Mouse (Mus musculus): ENCODE measurements around the gene Ctf1.
A peak's percentile ranks its signal among the peaks of the same experiment; 100 is the strongest.

Gene Ctf1

DNA sequence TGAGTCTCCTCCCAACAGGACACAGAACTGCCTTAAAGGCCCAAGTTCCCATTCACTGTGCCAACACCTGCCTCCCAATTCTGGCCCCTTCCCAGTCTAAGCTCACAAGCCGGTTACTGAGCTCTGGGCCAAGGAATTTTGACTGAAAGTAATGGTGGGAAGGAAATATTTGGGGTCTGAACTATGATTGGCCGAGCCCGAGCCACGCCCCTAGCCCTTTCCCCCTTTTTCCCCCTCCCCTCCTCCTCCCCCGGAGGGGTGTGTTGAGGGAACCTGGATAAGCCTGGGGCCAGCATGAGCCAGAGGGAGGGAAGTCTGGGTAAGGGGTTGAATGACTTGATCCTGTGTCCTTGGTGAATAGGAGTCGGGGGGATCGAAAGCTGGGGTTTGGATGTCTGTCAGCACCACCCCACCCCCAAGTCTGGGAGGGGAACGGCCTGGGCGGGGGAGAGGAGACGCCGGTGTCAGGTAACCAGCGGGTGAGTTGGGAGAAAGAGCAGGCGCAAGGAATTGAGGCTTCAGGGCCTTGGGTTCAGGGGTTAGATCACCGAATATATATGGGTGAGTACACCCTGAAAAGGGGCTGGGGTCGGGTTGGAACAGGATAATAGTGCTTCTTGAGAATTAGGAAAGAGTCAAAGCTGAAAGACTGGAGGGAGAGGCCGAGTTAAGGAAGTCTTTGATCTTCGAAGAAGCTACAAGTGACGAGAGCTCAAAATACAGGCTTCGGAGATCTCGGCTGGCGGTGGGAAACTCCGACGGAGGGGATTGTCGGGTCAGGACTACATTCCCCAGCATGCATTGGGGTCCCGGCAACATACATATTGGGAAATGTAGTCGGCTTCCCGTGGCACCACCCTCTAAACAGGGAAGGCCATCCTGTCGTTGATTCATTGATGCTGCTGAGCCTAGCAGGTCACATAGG is at the start of gene Ctf1:
Gene Ctf1, plus strand, starts transcription at position 276 of the 925 bp plus-strand sequence.
- DNase-seq (ENCODE audit: low read depth) = peak; percentile 65

DNA sequence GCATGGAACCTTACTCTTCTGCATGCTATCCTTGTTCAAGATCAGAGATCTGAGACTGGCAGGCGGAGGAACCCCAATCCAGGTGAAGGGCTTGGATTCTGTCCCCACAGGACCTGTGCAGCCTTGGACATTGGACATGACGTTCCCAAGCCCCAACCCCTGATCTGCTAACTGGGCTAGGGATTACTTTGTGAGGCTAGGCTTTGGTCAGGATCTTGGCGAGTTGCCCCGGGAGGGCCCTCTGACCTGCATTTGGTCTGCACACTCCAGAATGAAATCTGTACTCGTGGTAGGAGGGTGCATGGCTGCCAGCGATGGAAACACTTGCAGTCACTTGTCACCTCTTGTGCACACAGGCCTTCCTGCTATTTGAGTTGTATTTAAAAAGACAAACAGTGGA is 49.6 kb upstream of the Ctf1 start:
- DNase-seq (ENCODE audit: low read depth) = no peak

DNA sequence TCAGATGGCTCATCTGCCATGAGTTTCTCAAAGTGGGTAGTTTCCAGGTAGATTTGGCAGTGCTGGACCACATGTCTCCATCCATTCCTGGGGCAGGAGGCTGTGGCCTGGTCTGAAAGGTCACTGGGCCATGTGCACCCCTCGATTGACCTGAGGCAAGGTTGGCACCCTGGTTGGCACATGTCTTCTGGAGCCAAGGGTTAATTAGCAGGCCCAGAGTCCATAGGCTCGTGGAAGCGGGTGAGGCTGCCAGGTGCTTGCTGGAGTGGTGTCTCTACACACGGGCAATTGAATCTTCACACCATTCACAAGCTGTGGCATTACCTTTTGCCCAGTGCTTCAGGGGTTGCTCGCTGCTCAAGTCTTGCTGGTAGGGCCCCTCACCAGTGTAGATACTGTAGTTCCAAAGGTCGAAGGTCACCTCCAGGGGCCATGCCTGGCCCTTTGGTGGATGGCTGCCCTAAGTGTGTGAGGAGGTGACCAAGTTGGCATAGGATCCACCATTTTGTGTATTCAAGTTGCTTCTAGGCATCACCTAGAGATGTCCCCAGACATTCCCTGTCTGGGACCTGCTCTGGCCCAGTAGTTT is 46.4 kb upstream of the Ctf1 start:
- DNase-seq (ENCODE audit: low read depth) = no peak

DNA sequence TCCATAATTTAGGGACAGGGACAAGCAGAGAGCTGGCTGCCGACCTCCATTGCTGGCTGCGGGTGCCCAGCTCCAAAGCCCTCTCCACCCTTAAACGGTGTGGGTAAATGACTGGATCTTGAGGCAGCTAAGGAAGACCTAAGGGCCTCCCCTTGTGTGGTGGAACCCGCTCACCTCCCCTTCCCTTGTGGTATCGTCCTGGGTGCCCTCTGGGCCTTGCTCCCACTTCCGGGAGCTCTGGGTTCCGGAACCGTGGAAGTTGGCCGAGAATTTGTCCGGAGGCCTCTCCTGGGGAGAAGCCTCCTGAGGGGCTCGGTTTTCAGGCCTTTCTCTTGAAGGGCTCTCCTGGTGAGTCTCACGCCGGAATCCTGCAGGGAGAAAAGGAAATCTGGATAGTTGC is 45.9 kb upstream of the Ctf1 start:
- no peak for DNase-seq (ENCODE audit: low read depth)

DNA sequence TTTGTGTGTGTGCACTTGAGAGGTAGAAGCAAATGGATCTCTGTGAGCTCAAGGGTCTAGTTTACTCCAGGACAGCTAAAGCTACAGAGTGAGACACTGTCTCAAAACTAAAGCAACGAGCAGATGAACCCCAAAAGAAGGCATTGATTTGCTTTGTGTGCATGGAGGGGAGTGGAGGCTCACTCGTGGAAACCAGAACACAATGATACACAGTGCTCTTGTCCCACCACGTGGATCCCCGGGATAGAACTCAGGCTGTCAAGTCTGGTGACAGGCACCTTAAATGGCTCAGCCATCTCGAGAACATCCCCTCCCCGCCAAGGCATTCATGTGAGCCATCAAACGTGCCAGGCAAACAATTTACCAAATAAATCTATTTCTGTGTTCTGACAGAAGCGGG is 45.4 kb upstream of the Ctf1 start:
- no peak for DNase-seq (ENCODE audit: low read depth)

DNA sequence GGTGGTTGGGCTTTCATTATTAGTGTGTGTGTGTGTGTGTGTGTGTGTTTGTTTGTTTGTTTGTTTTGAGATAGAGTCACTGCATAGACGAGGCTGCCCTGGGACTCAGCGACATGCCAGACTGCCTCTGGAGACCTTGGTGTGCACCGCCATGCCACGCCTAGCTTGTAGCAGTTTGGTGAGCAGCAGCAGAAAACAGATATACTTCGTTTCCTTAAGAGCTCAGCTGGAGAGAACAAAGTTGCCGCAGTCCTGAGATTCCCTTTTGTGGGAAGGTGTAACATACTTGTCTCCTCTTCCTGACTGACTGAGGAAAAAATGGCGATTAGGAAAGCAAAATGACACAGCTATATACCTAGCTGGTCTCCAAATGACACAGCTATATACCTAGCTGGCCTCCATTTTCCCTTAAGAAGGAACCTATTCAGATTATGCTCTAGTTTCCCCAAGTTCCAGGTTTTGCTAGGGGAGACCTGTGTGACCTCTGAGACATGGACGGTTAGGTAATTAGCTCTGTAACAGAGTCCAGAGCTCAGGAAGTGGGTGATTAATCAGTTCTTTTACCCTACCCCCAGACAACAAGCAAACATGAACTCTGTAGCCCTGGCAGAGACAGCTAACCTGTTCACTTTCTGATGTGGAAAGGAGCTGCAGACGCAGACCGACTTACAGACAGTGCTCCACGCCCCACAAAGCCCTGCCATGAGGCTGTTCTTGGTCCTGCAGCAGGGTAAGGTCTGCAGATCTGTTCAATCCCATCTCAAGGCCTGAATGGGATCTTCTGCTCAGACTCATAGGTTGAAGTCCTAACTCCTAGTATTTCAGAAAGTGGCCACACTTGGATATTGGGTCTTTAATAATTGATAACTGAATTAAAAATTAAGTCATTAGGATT is 40.4 kb upstream of the Ctf1 start:
- DNase-seq (ENCODE audit: low read depth) = no peak

DNA sequence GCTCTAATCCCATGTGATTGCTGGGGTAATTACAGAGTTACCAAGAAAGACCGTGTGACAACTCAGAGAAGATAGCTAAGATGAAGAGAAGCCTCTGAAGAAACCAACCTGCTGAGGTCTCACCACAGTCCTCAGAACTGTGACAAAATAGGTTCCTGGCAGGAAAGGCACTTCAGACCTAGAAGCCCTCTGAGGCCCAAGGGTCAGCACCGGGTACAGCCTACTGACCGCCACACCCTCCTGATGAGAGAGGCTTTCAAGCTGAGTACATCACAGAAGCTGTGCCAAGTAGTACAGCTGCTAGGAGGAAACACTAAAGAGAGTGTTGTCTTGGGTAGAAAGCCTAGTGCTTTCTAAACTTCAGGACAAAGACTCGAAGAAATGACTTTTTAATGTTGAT is 39.8 kb upstream of the Ctf1 start:
- DNase-seq (ENCODE audit: low read depth) = no peak

DNA sequence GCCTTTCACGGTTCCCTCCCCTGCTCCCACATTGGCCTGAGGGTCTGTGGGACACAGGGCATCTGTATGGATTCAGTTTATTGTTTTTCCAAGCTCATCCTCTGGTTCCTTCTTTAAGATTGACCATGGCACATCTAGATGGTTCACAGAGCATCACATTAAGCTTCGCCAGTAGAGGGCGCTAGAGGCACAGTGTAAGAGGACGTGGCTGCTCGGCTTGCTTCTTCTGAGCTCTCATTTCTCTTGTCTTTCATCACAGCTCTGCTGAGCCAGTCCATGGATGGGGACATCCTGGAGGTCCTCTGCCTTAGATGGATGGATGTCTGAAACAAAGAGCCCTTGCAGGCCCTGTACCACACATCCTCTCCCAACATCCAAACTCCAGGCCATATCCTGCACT is 37.6 kb upstream of the Ctf1 start:
- DNase-seq (ENCODE audit: low read depth) = peak; percentile 91

DNA sequence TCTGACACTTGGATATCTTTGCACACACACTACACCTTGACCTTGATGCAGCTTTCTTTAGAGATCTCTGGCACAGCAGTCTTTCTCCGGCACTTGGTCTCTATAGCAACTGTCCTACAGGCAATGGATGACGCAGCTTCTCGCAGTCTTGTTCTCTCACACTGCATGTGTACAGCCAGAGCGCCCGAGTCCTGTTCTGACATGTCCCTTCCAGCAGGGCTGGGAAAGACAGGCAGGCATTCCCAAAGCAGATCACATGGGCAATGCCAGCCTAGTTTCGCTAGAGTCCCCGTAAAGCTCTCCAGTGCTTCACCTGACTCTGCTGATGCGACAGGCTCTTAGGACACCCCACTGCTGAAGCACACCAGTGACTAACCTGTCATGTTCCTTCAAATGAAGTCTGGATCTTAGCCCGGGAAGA is 37.1 kb upstream of the Ctf1 start:
- DNase-seq (ENCODE audit: low read depth) = no peak

DNA sequence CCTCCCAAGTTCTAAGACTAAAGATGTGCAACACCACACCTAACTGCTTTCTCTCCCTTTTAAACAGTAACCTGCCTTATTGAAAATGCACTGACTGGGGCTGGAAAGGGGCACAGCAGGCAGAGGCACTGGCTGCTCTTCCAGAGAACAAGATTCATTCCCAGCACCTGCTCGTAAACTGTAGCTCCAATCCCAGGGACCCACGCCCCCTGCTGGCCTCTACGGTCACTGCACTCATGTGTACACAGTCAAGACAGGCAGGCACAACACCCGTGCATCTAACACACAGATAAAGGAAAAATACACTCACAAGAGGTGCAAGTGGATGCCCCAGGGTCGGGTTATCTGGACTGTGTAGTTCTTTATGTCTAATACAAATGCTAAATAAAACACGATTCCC is 35.5 kb upstream of the Ctf1 start:
- peak; percentile 74 for DNase-seq (ENCODE audit: low read depth)

DNA sequence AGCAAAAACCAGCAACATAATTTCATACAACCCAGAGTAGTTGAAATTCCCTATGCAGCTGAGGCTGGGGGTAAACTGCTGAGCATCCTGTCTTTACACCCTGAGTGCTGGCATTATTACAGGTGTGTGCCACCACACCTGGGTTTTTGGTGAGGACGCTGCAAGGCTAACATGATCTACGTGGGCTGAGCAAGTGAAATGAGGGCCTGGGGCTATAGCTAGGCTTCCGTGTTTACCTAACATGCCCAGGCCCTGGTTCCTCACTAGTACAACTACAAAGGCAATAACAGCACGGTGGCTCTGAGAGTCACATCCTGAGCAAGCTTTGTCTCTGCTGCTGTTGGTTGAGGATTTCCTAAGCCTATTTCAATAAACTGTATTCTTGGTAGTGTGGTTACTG is 34.9 kb upstream of the Ctf1 start:
- no peak for DNase-seq (ENCODE audit: low read depth)

DNA sequence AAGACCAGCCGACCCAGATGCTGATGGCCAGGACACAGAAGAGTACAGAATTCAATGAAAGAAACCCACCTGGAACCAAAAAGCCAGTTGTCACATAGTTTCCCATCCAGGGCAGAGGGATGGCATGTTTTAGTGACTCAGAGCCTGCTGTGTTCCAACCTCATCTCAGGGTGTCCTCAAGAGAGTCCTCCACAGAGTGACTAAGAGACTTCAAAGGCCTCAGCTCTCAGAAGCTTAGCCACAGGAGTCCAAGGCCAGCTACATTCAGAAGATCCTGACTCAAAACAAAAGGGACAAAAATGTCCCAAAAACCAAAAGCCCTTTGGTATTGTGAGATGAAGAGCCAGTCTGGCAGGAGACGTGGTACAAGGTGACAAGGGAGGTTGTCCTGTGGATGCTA is 33.7 kb upstream of the Ctf1 start:
- no peak for DNase-seq (ENCODE audit: low read depth)

DNA sequence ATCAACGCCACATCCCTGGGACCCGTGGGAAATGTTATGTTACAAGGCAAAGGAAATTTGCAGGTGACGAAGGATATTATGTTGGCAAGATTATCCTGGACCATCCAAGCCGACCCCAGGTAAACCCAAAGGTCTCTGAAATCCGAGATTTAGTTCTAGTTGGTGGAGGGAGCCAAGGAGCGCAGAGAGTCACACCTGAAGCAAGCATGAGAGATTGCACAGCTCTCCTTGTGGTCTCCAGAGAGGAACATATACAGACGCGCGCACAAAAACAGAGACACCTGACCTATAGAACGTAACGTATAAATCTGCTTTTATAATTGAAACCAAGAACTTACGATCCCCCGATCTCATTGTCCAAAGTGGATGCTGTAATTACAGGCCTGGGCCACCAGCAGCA is 32.0 kb upstream of the Ctf1 start:
- no peak for DNase-seq (ENCODE audit: low read depth)

DNA sequence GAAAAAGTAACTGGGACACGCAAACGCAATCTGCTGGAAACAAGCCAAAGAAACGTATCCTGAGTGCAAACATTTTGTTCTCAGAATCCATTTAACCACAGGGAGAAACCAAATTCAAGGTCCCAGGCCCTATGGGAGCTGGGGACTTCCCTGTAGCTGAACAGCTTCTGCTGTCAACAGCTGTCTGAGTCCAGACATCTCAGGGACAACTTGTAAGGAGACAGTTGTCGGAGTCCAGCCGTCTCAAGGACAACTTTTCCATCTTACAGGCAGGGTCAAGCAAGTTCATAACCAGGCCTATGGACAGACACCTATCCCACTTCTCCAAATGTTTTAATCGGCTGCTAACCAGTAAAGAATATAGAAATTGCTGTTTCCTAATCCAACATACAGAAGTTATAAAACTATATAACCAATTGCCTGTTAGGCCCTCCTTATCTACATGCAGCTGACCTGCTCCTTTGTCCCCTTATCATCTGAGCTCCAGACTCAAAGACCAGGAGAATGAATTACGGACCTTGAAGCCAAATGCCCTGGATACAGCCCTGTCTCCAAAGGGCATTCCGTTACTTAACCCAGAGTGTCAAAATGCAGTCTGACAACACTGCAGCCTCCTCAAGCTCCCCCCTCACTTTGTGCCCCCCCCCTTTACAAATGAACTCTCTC is 30.5 kb upstream of the Ctf1 start:
- DNase-seq (ENCODE audit: low read depth) = no peak

DNA sequence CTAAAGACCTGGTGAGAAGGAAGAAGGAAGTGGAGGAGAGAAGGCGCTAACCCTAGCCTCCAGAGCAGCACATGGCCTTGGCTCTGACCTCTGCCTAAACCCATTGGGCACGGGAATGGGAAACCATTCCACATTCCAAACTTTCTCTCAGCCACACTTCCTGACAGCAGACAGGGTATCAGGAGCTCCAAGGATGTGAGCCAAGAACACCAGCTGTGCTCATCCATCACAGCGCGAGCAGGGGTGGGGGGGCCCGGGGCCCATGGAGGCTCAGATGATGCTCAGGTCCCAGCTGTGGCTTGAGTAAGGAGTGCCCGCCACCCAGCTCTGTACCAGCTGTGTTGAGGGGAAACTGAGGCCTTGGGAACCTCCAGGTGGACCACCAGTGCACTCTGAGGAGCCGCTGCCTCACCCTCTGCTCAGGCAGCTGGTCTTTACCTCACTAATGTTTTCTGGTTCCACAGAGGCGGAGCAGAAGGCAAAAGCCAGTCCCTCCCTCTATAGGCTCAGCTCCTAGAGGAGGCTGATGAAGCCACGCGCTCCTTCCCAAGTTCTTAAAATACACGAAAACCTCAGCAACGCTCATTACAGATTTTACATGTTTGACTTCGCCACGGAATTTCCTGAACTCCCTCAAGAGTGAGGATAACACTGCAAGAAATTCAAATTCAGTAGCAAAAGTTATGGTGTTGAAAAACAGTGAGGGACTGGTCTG is 27.1 kb upstream of the Ctf1 start:
- no peak for DNase-seq (ENCODE audit: low read depth)

DNA sequence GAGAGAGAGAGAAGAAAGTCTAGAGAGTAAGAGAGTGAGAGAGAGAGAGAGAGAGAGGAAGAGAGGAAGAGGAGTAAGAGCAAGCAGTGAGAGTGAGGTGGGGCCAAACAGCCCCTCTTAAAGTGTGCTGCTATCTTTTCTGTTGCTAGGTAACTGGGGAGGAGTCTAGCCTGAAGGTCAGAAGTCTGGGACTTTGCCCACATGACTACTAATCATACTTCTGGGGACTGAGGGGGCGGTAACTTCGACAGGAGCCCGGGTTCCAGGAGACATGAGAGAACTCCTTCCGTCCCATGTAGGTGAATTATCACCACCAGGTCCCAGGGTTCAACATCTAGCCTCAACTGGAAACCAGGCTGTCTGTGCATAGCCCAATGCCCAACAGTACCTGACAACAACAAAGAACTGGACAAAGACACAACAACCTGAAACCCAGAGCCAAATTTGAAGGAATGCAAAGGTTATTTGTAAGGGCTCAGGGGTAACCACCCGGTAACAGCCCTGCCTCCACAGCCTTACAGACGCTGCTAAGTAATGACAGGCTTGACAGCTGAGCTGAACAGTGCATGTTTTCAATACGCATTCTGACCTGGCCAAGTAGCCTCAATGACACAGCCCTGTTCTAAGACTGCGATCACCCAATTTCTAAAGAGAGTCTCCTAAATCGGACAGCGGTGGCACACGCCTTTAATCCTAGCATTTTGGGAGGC is 25.6 kb upstream of the Ctf1 start:
- no peak for DNase-seq (ENCODE audit: low read depth)

DNA sequence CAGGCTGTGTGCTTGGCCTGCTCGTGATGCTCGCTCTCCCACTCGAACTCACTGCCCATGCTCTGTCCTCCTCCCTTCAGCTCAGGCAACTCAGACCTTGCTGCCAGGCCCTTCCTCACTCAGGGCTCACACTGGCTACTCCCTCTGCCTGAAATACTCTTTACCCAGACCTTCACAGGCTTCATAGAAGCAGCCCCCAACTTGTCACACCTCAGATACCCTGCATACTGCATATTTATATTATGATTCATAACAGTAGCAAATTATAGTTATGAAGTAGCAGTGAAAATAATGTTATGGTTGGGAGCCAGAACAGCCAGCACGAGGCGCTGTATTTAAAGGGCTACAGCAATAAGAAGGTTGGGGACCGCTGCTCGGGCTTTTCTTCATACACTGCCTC is 23.6 kb upstream of the Ctf1 start:
- no peak for DNase-seq (ENCODE audit: low read depth)

DNA sequence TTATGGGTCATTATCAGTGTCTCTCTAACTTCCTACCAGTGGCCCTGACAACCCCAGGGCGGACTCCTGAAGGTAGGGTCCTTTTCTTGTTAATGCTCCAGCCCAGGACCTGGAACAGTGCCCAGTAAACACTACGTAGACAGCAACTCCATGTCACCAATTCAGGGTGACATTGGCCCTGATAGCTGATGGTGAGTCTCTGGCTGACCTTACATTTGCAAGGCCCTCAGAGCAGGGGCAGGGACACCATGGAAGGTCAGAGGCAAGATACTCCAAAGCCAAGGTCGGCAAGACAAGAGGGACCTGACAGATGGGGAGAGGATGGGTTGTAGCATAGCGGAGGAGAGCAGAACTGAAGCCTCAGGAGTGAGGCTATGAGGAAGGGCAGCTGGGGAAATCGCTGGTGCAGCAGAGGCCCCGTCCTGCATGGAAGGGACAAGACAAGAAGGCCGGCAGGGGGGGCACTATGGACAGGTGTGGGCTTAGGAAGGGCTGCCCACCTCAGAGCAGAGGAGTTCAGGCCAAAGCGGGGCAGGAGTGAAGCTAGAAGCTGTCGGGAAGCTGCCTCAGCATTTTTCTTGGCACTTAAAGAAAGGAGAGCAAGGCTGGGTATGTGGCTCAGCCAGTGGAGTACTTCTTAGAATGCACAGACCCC is 22.8 kb upstream of the Ctf1 start:
- DNase-seq (ENCODE audit: low read depth) = no peak

DNA sequence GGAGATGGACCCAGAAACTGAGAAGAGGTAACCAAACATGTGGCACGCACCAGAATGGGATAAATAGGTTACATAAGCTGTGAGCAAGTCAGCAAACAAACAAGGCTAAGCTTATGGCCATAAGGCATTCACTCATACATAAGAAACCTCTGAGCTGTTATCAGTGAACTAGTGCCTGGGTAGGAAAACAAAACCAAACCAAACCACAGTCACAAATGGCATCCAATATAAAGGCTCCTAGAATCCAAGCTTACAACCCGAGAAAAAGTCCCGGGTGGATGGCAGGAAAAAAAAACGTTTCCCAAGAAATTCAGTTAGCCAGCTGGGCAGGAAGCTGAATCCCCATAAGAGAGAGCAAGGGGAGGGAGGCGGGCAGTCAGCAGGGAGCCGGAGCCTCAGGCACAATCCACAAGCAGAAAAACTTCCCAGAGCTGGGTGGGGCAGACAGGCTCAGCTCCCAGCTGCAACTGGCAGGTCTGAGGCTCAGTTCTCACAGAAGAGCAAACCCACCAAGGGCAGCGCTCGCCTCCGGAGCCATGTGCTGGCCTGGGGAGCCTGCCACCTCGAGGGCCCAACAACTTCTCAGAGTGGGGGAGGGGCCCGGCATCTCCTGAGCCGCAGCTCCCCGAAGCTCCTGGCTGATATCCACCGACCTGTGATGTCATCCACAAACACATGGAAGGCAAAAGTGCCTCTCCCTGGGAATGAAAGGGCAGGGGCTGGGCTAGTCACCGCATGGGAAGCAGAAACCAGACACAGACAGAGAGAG is 21.1 kb upstream of the Ctf1 start:
- DNase-seq (ENCODE audit: low read depth) = no peak

DNA sequence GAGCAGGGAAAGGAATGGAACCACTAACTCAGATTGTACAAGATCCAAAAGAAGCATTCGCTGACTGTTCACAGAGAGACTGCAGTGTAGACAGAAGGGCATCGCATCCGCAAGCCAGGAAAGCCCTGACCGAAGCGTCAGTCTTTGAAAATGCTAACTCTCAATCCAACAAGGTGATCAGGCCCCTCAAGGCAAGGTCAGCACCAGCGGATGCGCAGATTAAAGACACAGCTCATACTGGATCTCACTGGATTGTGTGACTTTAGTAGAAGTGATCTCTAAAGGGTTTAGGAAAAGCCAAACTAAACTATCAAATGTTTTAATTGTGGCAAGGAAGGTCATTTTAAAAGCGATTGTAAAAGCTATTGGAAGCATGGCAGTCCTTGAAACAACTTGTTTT is 19.2 kb upstream of the Ctf1 start:
- DNase-seq (ENCODE audit: low read depth) = no peak

All from induced T-regulatory cell, adult 2 months (primary cell).